Mouse (Mus musculus) MN1 (cell line): ENCODE results near the gene Eno1.
"Not testable (repeated sequence)": the region's sequence is repeated elsewhere in the genome, so short reads cannot be mapped to it uniquely, and the experiment has no call there.

ENCODE experiments used
- DNase-seq: peaks from one replicate; pipeline ENCODE4 v3.0.0-alpha.2; 2016; ENCODE audit warnings: low spot score

The Eno1 gene

DNA sequence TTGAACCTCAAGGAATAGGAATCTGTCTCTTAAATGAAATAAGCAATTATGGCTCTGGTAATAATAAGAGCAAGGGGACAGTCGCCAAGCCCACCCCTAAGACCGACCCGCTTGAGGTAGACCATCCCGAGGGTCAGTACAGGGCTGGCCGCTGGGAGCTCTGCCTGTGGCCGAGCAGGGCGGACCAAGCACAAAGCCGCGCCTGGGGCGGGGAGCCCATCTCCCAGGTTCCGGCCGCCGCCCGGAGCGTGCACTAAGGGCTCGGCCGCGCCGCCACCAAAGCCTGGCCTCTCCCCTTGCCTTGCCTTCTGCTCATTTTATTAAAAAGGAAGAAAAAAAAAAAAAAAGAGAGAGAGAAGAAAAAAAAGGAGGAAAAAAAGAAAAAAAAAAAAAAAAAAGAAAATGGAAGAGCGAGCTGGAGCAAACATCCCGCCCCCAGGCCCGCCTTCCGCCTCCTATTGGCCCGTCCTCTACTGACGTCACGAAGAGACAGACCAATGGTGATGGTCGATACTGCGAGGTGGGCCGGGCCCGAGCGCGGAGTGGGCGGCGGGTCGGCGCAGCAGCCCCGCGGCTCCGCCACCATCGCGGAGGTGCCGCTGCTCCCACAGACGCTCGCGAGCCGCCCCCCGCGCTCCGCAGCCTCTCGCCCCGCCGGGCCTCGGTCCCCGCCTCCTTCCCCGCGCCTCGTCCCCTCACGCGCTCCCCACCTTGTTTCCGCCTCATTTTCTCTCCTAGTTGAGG is 44.7 kb downstream of the Eno1 start, which contains the start of gene Rere:
TSS of gene Rere (plus strand) at position 629 of the 744 bp plus-strand sequence.
- peak; percentile 98 for DNase-seq

DNA sequence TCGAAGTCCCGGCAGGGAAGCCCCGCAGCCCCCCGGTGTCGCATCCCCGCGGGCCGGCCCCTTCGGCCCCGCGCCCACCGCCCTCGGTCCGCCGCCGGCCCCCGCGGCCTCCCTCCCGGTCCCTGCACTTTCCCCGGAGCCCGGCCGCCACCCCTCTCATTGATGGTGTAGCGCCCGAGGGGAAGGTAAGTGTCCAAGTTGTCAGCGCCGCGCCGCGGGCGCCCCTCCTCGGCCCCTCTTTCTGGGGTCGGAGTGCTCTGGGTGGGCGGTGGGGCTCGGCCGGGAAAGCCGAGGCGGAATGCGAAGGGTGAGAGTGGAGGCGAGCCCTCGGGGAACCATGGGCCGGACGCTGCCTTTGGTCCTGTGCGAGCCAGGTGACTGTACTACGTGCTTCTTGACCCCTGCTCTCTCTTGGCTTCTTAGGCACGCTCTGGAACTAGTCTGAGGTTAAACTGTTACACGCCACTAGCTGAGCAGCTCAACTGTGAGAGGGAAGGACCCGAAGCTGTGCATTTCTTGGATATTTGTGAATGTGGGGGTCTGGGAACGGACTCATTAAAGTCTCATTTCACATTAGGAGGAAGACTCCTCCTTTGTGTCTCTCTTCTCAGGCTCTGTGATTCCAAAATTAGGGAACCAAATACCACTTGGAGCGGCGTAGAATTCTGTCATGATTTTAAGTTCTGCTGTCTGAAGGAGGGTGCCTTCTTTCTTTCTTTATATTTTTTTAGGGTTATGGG is 45.5 kb downstream of the Eno1 start:
- peak; percentile 47 for DNase-seq

DNA sequence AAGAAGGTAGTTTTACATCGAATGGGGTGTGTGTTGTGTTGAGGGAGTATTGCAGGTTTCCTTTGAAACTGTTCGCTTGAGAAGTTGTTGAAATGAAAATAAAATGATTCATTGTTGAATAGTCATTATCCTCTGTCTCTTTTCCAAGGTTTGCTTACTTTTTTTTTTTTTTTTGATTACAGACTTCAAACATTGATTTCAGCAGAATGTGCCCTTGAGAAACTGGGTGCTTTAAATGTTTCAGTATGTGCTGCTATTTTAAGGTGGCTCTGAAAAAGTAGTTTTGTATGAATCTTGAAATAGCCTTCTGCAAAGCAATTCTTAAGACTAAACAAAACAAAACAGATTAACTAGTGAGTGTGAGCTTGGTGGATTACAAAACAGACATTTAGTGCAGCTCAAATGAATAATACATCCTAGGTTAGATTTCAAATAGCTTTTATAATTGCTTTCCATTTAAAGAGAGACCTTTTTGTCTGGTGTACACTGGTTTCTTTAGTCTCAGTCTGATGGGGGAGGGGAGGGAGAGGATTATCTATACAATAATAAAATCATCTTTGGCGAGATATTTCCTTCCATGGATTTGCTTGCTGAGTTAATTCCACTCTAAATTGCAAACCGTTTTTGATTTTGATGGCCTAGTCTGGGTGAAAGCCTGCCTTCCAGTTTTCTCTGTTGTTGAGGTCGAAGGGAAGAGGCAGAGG is 46.3 kb downstream of the Eno1 start:
- DNase-seq, result no peak

DNA sequence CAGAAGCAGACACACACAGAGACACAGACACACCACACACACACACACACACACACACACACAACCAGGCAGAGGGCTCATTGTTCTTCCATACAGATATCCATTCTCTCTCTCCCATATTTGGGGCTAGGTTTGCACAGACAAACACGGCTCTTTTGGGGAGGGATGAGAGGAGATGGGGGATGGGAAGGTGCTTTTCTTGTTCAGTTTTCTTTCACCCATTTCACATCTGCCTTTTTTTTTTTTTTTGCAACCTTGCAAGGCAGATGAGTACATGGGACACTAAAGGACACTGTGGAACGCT is 46.8 kb downstream of the Eno1 start:
- DNase-seq, result peak; percentile 29

DNA sequence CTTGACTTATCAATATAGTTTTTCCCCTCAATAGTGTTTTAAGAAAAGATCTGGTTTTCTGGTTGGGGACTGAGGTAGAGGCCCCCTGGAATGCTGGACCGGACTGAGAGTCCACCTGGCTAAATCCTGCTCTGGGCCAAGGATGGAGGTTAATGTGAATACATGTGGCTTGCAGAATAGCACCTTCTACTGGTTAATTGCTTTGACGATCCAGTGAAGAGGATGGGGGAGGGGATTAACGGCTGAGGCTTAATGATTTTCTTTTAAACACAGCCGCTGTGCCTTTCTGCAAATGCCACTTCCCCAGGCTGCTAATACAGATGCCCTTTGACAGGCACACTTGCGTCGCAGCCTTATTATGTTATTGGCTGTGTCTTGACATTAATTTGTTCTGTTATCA is 47.5 kb downstream of the Eno1 start:
- DNase-seq, result peak; percentile 59

DNA sequence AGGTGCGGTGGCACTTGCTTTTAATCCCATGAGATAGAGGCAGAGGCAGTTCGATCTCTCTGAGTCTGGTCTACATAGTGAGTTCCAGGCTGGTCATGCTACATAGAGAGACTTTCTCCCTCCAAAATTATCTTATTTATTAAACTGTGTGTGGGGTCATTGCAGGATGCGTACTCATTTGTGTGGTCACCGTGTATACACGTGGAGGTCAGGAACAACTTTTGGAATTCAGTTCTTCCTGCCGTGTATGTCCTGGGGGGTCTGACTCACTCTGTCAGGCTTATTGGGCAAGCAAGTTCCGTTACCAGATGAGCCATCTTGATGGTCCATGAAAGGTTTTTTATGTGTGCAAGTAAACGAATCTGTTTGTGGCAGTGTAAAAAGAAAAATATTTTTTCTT is 50.5 kb downstream of the Eno1 start:
- no peak for DNase-seq

DNA sequence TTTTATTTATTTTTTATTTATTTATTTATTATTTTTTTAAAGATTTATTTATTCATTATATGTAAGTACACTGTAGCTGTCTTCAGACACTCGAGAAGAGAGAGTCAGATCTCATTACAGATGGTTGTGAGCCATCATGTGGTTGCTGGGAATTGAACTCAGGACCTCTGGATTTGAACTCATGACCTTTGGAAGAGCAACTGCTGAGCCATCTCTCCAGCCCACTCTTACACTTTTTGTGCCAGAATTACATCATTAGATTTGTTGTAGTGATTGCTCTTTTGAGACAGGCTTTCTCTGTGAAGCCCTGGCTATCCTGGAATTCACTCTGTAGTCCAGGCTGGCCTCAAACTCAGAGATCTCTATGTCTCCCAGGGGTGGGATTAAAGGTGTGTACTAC is 50.9 kb downstream of the Eno1 start:
- not testable (repeated sequence) for DNase-seq

DNA sequence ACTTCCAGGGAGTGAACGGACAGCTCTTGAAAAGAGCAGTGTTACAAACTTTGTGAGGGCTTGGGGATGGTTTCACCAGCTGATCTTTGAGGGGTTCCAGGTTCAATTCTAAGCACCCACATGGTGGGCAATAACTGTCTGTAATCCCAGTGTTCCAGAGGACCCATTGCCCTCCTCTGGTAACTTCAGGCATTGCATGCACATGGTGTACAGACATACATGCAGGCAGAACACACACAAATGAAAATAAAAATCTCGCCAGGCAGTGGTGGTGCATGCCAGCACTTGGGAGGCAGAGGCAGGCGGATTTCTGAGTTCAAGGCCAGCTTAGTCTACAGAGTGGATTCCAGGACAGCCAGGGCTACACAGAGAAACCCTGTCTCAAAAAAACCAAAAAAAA is 55.4 kb downstream of the Eno1 start:
- DNase-seq, result no peak

DNA sequence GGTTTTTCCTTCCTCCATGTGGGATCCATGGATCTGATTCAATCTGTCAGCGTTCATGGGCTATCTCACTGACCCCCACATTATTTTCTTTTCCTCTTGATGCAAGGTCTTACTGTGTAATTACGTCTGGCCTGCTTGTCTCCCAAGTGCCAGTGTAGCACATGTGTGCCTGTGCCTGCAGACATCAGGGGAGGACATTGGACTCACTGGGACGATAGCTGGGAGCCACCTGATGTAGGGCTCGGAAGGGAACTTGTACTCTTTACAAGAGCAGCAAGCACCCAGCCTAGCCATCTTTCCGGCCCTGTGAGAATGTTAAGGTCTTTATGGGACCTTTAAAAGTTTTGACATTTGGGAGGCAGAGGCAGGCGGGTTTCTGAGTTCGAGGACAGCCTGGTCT is 58.3 kb downstream of the Eno1 start:
- DNase-seq, result no peak

DNA sequence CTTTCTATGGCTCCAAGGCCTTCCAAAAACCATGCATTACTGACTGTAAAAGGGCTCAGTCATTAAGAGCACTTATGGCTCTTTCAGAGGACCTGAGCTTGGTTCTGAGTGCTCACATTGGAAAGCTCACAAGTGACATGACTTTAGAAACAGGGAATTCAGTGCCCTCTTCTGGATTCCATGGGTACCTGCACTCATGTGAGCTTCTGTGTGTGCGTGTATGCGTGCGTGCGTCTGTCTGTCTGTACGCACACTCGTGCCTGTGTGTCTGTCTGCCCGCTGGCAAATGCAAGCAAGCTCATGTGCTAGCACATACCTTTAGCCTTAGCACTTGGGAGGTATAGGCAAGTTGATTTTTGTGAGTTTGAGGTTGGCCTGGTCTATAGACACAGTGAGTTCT is 59.4 kb downstream of the Eno1 start:
- no peak for DNase-seq
